Mouse (Mus musculus): Measurements from ENCODE around the gene Ubr4. TPM values are rescaled to one million over a fixed set of nuclear protein-coding genes. Genes with fewer than 3 reads are reported as not detected.

The Ubr4 gene
- 100 to 1,000 TPM in 1 of 2 experiments, 10 to 100 TPM in 1; 33.5 to 111 TPM for polyA plus RNA-seq (2012; fragmentation: generic; extraction: Trizol)

DNA sequence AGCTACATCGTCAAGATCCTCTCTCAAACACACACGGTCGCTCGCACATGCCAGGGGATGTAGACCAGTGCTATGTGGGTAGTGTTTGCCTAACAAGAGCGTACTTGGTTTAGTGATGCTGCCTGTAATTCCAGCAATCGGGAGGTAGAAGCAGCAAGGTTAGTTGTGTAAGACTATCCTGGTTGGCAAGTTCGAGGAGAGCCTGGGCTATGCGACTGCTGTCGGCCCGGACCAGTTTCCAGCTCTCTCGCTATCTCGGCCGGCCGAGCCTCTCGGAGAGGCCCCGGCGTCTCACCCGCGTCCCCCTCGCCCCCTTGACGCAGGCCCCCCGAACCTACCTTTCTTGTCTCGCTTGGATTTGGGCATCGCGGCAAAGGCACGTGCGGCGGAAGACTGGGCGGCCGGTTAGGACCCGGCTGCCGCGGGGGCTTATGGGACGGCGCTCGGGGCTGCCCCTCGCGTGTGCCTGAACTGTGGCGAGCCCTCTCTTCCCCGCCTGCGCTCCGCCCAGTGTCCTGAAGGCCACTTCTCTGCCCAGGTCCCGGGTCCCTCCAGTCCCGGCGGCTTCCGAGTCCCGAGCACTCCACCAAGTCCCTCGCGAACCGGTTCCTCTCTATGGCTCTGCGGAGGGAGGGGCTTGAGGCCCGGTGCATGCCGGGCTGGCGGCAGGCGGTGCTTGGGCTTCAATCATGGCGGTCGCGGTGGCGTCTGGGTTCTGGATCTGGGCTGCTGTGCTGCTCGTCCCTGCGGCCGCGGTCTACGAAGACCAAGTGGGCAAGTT, at the start of gene Ubr4, which contains the start of the genes Mrto4 and Emc1:
TSS of gene Ubr4 (plus strand) at position 679 of the 781 bp plus-strand sequence.
TSS of gene Mrto4 (minus strand) at position 646 of the 781 bp plus-strand sequence.
TSS of gene Emc1 (plus strand) at position 657 of the 781 bp plus-strand sequence.

DNA sequence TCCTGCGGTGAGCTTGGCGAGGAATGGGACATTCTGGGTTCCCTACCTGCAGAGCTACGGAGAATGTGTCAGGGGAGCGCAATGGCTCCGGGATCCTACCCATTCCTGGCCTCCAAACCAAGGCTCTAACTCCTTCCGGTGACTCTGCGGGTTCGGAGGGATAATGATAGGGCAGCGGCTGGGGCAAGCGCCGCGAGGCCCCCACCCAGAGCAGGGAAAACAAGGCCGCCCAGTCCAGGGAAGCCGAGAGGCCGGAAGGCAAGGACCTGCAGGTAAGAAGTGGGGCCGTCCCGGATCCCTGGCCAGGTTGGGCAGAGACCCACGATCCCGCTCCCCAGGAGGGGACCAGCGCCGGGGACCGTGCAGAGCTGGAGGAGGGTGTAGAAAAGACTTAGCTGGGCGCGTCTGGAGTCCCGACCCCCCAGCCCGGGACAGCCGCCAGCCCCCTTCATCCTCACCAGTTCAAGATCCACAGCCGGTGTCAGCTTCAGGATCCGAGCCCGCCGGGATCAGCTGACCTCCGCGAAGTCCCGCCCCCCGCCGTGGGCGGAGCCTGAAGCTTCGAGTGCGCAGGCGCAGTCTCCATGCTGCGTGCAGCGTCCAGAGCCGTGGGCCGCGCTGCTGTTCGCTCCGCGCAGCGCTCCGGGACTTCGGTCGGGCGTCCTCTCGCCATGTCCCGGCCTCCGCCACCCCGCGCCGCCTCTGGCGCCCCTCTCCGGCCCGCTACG, 42.1 kb upstream of the Ubr4 start, which contains the start of the genes Pqlc2 and Akr7a5:
TSS of gene Pqlc2 (minus strand) at position 538 of the 728 bp plus-strand sequence.
TSS of gene Akr7a5 (plus strand) at position 574 of the 728 bp plus-strand sequence.

DNA sequence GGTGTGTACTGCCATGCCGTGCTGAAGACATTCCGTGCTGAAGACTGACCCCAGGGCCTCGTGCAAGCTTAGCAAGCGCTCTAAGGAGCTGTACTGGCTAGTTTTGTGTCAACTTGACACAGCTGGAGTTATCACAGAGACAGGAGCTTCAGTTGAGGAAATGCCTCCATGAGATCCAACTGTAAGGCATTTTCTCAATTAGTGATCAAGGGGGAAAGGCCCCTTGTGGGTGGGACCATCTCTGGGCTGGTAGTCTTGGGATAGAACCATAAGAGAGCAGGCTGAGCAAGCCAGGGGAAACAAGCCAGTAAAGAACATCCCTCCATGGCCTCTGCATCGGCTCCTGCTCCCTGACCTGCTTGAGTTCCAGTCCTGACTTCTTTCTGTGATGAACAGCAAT, 177.8 kb downstream of the Ubr4 start, which contains the start of gene Iffo2:
TSS of gene Iffo2 (plus strand) at position 301 of the 400 bp plus-strand sequence.

Other genes with a start within 250 kb of the Ubr4 start
- gene Minos1, start 221.5 kb upstream of the Ubr4 start, polyA plus RNA-seq (2012; fragmentation: generic; extraction: Trizol): 100 to 1,000 TPM; 182 to 240 TPM
- gene Capzb, start 159.7 kb upstream of the Ubr4 start, polyA plus RNA-seq (2012; fragmentation: generic; extraction: Trizol): 100 to 1,000 TPM; 162 to 232 TPM
- gene Pqlc2, start 41.9 kb upstream of the Ubr4 start, polyA plus RNA-seq (2012; fragmentation: generic; extraction: Trizol): 1 to 10 TPM; 4.3 to 4.9 TPM
- 100 to 1,000 TPM; 108 to 114 TPM for gene Akr7a5, start 41.9 kb upstream of the Ubr4 start, polyA plus RNA-seq (2012; fragmentation: generic; extraction: Trizol)
- gene Mrto4, start within 50 bp of the Ubr4 start, polyA plus RNA-seq (2012; fragmentation: generic; extraction: Trizol): 100 to 1,000 TPM in 1 of 2 experiments, 10 to 100 TPM in 1; 43.9 to 184 TPM
- 10 to 100 TPM in 1 of 2 experiments, 1 to 10 TPM in 1; 2.6 to 14.0 TPM for gene Emc1, start within 50 bp of the Ubr4 start, polyA plus RNA-seq (2012; fragmentation: generic; extraction: Trizol)
- 1 to 10 TPM; 4.2 to 8.3 TPM for gene Iffo2, start 177.9 kb downstream of the Ubr4 start, polyA plus RNA-seq (2012; fragmentation: generic; extraction: Trizol)